Mouse (Mus musculus) B cell, adult 67 days (primary cell): Measurements from ENCODE around the gene Stkld1. TPM values are rescaled to one million over a fixed set of nuclear protein-coding genes. Genes with fewer than 3 reads are reported as not detected.

ENCODE experiments used
- total RNA-seq, 2 experiments: library from RNA; stranded (reverse); gene quantifications; 4 replicates each; pipeline ENCODE4 v1.2.4; 2023

Stkld1 gene
- not detected for total RNA-seq

GRCm38 (mm10) chr2:26933304-26934055 is at the start of gene Stkld1, which contains the start of gene Surf4:
Stkld1 (plus strand) TSS chr2:26934047.
Surf4 (minus strand) TSS chr2:26933928.

GRCm38 (mm10) chr2:26902467-26903220 is 31.2 kb upstream of the Stkld1 start, which contains the start of gene Surf6:
Surf6 (minus strand) TSS chr2:26902879.

GRCm38 (mm10) chr2:26910124-26910993 is 23.5 kb upstream of the Stkld1 start, which contains the start of the genes Med22 and Rpl7a:
Med22 (minus strand) TSS chr2:26910677.
Rpl7a (plus strand) TSS chr2:26910764.

GRCm38 (mm10) chr2:26915927-26916728 is 17.7 kb upstream of the Stkld1 start, which contains the start of the genes Surf2 and Surf1:
Surf2 (plus strand) TSS chr2:26916367.
Surf1 (minus strand) TSS chr2:26916530.

GRCm38 (mm10) chr2:26963923-26964723 is 30.3 kb downstream of the Stkld1 start, which contains the start of gene Rexo4:
Rexo4 (minus strand) TSS chr2:26964386.

GRCm38 (mm10) chr2:26973116-26973515 is 39.3 kb downstream of the Stkld1 start, which contains the start of gene Adamts13:
Adamts13 (plus strand) TSS chr2:26973416.

Other genes starting within 250 kb of the Stkld1 start
- gene Abo, start 69.1 kb upstream of the Stkld1 start, total RNA-seq, result not detected
- gene Surf6, start 31.2 kb upstream of the Stkld1 start, total RNA-seq, result 10 to 100 TPM; 74.0 to 78.5 TPM
- gene Med22, start 23.4 kb upstream of the Stkld1 start, total RNA-seq, result 10 to 100 TPM; 19.9 to 22.1 TPM
- gene Rpl7a, start 23.3 kb upstream of the Stkld1 start, total RNA-seq, result 100 to 1,000 TPM; 644 to 653 TPM
- gene Surf2, start 17.7 kb upstream of the Stkld1 start, total RNA-seq, result 10 to 100 TPM; 53.4 to 54.6 TPM
- 10 to 100 TPM; 52.3 to 66.8 TPM for gene Surf1, start 17.5 kb upstream of the Stkld1 start, total RNA-seq
- 10 to 100 TPM; 63.6 to 66.3 TPM for gene Surf4, start 119 bp upstream of the Stkld1 start, total RNA-seq
- gene Rexo4, start 30.3 kb downstream of the Stkld1 start, total RNA-seq, result 10 to 100 TPM; 82.9 to 87.7 TPM
- under 1 TPM; 0.15 to 0.27 TPM for gene Adamts13, start 39.4 kb downstream of the Stkld1 start, total RNA-seq
- gene Cacfd1, start 75.9 kb downstream of the Stkld1 start, total RNA-seq, result 10 to 100 TPM; 39.1 to 43.9 TPM
- gene Slc2a6, start 94.0 kb downstream of the Stkld1 start, total RNA-seq, result 10 to 100 TPM in 1 of 2 experiments, 1 to 10 TPM in 1; 9.9 to 10.5 TPM
- gene Mymk, start 138.1 kb downstream of the Stkld1 start, total RNA-seq, result not detected
- gene Adamtsl2, start 145.3 kb downstream of the Stkld1 start, total RNA-seq, result 1 to 10 TPM; 4.2 to 5.8 TPM
- not detected for gene Fam163b, start 208.4 kb downstream of the Stkld1 start, total RNA-seq
- not detected for gene Dbh, start 231.2 kb downstream of the Stkld1 start, total RNA-seq